Mouse (Mus musculus): ENCODE data around the gene Trappc6a.

DNA sequence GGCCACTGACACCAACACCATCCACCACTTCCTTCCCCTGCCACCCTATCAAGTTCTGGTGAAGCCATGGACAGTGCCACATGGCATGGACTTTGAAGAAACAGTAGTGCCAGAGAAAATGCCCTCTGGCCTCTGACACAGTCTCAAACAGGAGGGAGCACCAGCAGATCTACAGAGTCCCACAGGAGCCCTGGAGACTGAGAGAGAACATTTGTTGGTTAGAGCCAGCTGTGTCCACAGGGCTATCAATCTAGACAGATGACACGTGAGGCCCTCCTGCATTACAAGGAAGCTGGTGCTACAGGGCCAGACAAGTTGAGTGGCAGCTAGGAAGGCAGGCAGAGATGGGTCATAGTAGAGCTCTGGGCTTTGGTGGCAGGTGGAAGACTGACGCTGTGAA lies 44.2 kb downstream of the Trappc6a start:
- no peak for TF ChIP-seq CTCF (IDR thresholded peaks at IDR 0.05; ENCODE audit: borderline replicate concordance, insufficient read depth, low read length)
- TF ChIP-seq POLR2A (IDR thresholded peaks at IDR 0.05; ENCODE audit: low read depth, low read length): no peak

All from embryonic fibroblast, embryonic 13.5 days (primary cell).